Mouse (Mus musculus) G1E (cell line): ENCODE measurements at regions not wholly inside any gene's neighbourhood (a gene's known extent, or its start where the extent isn't known, plus 50 kb on each side); places are given as distances from the start of the nearest gene placed in this dataset.

ENCODE experiments used
- CTCF ChIP-seq: IDR thresholded peaks from 2 replicates; pipeline ENCODE4 v1.5.1; 2012; ENCODE audit warnings: low read depth, low read length, inconsistent platforms, mixed read lengths
- TAL1 ChIP-seq: conservative IDR thresholded peaks from 2 replicates; pipeline ENCODE4 v1.6.1; 2012; ENCODE audit warnings: low read depth, low read length, inconsistent platforms, mixed read lengths

DNA sequence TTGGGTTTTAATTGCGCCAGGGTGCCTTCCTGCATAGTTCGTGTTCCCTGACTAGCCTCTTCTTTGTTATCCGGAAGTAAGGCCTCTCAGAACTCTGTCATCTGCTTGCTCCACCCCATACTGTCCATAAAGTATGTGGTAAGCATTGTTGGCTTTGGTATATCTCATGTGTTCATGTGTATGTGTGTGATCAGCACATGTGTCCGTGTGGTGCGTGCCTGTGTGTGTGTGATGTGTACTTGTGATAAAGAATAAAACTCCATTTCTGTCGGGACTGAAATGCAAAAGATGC is 135.3 kb downstream of the Enc1 start:
- TF ChIP-seq CTCF (no peak), TAL1 (no peak)
